Mouse (Mus musculus) embryonic facial prominence, embryonic 11.5 days (tissue): ENCODE data around the gene Adora2b. TPM values are rescaled to one million over a fixed set of nuclear protein-coding genes. Genes with fewer than 3 reads are reported as not detected.

Experiments
- polyA plus RNA-seq: library from polyadenylated mRNA; unstranded; fragments of >200 nt; fragmentation: Nextera tagmentation; extraction: Ambion mirVana; gene quantifications from 2 replicates; pipeline ENCODE4 v1.2.1, GENCODE M21; 2014

Adora2b gene
- polyA plus RNA-seq, 1 experiment from 2014 or later, result 8.1 TPM

Other genes with a start within 250 kb of the Adora2b start
- gene Zswim7, start 32.4 kb downstream of the Adora2b start, polyA plus RNA-seq, result 24.3 and 24.6 TPM in 2 replicates
- gene Ttc19, start 32.5 kb downstream of the Adora2b start, polyA plus RNA-seq, result 13.0 and 13.6 TPM in 2 replicates
- gene Pigl, start 209.5 kb downstream of the Adora2b start, polyA plus RNA-seq, result 12.1 and 14.2 TPM in 2 replicates
- gene Ncor1, start 209.6 kb downstream of the Adora2b start, polyA plus RNA-seq, result 157 and 170 TPM in 2 replicates